Mouse (Mus musculus): ENCODE measurements at regions not wholly inside any gene's neighbourhood (a gene's known extent, or its start where the extent isn't known, plus 50 kb on each side); places are given as distances from the start of the nearest gene placed in this dataset.

GRCm38 (mm10) chr6:127348770-127349409 lies 97.8 kb upstream of the Parp11 start:
- DNase-seq (ENCODE audit: low read depth): no peak

GRCm38 (mm10) chr6:127349479-127350110 lies 97.0 kb upstream of the Parp11 start:
- no peak for DNase-seq (ENCODE audit: low read depth)

DNA sequence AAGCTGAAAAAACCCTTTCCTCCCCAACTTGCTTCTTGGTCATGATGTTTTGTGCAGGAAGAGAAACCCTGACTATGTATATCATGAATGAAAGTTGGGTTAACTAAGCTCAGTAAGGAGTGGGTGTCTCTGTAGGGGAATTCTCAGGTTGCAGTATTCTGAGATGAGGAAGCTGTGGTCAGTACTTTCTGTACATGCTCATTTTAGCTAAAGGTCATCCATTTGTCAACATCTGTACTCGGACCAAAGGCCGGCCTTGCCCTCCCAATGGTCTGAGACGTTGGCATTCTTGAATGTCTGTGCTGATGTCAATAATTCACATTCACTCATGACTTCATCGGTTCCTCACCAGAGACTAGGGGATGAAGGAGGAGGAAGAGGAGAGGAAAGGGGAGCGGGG lies 94.9 kb upstream of the Parp11 start:
- DNase-seq (ENCODE audit: low read depth): no peak

DNA sequence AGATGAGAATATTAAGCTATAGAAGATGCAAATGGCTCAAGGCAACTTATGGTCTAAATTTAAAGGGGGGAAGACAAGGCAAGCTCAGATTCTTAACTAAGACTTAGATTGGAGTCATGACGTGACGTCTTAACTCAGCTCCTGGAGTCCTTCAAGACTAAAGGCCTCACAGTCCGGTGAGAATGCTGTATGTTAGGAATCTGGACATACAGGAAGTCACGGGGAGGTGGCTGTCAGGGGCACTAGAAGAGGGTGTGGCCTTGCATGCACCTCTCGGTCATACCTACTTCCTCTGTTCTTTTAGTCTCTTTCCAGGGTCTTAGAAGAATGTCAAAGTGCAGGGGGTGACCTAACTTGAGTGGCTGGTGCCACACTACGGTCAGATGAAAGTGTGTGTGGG lies 91.5 kb upstream of the Parp11 start:
- no peak for DNase-seq (ENCODE audit: low read depth)

- DNase-seq (ENCODE audit: low read depth): no peak
Measured at GRCm38 (mm10) chr6:127356442-127356841, 90.2 kb upstream of the Parp11 start.

- DNase-seq (ENCODE audit: low read depth): no peak
Measured at GRCm38 (mm10) chr6:127358805-127359204, 87.8 kb upstream of the Parp11 start.

DNA sequence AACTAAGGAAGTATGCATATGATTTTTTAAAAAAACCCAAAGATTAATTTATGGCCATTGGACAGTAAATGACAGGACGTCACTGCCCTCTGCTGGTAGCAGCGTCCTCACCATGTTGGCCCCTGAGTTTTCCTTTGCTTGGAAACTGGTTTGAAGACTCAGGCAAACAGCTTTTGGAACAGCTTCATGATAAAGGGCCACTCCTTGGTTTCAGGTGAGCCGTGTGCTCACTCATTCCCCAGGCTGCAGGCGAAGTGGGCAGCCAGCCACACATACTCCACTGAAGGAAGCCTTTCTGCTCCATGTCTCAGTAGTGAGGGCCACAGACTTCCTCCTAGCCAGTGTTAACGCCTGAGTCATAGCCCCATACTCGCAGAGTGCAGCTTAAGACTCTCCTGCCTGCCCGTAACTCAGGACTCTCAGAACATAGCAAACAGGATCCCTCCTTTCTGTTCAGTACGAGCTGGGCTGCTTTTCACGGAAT lies 87.2 kb upstream of the Parp11 start:
- DNase-seq (ENCODE audit: low read depth): peak; percentile 89

- no peak for DNase-seq (ENCODE audit: low read depth)
Measured at GRCm38 (mm10) chr6:127362166-127362565, 84.5 kb upstream of the Parp11 start.

GRCm38 (mm10) chr6:127362966-127363752 lies 83.5 kb upstream of the Parp11 start:
- DNase-seq (ENCODE audit: low read depth): no peak

GRCm38 (mm10) chr6:127363871-127364590 lies 82.6 kb upstream of the Parp11 start:
- DNase-seq (ENCODE audit: low read depth): no peak

GRCm38 (mm10) chr6:127364591-127365187 lies 82.0 kb upstream of the Parp11 start:
- DNase-seq (ENCODE audit: low read depth): no peak

DNA sequence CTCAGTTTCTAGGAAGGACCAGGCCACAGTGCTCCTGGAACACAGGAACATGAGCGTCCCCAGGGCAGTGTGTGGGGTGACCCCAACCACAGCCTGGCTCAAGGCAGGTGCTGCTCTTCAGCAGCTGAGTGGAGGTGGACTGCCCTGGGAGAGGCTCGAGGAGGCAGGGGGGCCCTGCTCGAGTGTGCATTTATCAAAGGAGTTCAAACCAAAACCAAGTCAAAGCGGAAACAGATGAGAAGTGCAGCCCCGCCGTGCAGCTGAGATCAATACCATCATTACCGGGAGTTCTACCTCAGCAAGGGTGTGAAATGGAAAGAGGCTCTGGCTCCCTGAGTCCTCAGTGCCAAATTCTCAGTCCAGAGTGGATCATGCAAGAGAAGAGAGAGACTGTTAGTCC lies 81.4 kb upstream of the Parp11 start:
- peak; percentile 47 for DNase-seq (ENCODE audit: low read depth)

DNA sequence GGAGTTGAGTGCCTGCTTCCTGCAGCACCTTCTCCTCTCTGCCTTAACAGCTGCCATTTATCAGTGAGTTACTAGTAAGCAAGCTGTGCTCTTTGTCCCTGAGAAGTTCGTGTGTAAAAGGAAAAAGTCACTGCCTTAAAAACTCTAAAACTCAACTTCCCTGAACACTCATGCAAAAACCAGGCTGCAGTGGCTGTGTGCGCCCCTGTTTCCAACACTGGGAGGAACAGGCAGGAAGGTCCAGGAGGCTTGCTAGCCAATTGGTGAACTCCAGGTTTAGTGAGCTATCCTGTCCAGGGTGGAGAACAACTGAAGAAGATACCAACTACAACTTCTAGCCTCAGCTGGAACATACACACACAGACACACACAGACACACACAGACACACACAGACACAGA lies 81.0 kb upstream of the Parp11 start:
- DNase-seq (ENCODE audit: low read depth): no peak

DNA sequence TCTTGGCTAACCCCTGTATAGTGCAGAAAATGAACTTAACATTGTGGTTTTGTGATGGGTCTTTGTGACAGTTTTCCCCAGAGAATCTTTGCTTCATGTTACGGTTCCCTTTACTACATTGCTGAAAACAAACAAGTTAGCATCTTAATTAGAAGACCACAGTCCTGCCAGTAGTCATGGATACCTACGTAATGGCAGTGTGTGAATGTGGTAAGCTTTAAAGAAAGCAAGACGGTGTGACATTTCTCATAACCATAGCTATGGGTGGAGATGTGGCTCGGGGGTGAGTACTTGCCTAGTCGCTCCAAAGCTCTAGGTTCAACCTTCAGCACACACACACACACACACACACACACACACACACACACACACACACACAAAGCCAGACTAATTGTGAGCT lies 73.6 kb upstream of the Parp11 start:
- DNase-seq (ENCODE audit: low read depth): peak; percentile 46

- no peak for DNase-seq (ENCODE audit: low read depth)
Measured at GRCm38 (mm10) chr6:127373797-127374463, 72.7 kb upstream of the Parp11 start.

GRCm38 (mm10) chr6:127374464-127375143 lies 72.0 kb upstream of the Parp11 start:
- no peak for DNase-seq (ENCODE audit: low read depth)

DNA sequence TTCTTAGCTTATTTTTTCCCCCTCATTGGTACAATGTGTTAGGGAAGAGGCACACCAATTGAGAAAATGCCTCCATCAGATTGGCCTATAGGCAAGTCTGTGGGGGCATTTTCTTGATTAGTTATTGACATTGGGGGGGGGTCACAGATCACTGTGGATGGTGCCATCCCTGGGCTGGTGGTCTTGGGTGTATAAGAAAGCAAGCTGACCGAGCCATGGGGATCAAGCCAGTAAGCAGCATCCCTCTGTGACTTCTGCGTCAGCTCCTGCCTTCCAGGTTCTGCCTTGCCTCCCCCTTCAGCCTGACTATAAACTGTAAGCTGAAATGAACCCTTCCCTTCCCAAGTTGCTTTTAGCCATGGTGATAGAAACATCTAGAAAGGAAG lies 71.5 kb upstream of the Parp11 start:
- DNase-seq (ENCODE audit: low read depth): no peak

- DNase-seq (ENCODE audit: low read depth): no peak
Measured at GRCm38 (mm10) chr6:127375711-127376199, 70.9 kb upstream of the Parp11 start.

GRCm38 (mm10) chr6:127378701-127379100 lies 67.9 kb upstream of the Parp11 start:
- DNase-seq (ENCODE audit: low read depth): no peak

GRCm38 (mm10) chr6:127379511-127379910 lies 67.1 kb upstream of the Parp11 start:
- peak; percentile 79 for DNase-seq (ENCODE audit: low read depth)
